Mouse (Mus musculus) heart, embryonic 11.5 days (tissue): Measurements from ENCODE around the gene Mpp2. TPM values are rescaled to one million over a fixed set of nuclear protein-coding genes. Genes with fewer than 3 reads are reported as not detected.

ENCODE experiments used
- polyA plus RNA-seq: library from polyadenylated mRNA; unstranded; fragments of >200 nt; fragmentation: Nextera tagmentation; extraction: Ambion mirVana; gene quantifications from 2 replicates; pipeline ENCODE4 v1.2.1, GENCODE M21; 2014

Mpp2 gene
- polyA plus RNA-seq, 1 experiment from 2014 or later = 9.7 TPM

Other genes with a start within 250 kb of the Mpp2 start
- 13.2 and 14.5 TPM in 2 replicates for gene Meox1, start 194.1 kb downstream of the Mpp2 start, polyA plus RNA-seq
- 0.10 and 0.43 TPM in 2 replicates for gene Sost, start 121.5 kb downstream of the Mpp2 start, polyA plus RNA-seq
- gene Cfap97d1, start 104.2 kb downstream of the Mpp2 start, polyA plus RNA-seq = not detected in 2 replicates
- gene Dusp3, start 101.5 kb downstream of the Mpp2 start, polyA plus RNA-seq = 49.2 and 49.4 TPM in 2 replicates
- gene Mpp3, start 60.1 kb downstream of the Mpp2 start, polyA plus RNA-seq = 2.7 and 3.4 TPM in 2 replicates
- gene Cd300lg, start 47.0 kb downstream of the Mpp2 start, polyA plus RNA-seq = 0.70 and 0.79 TPM in 2 replicates
- gene Ppy, start 12.8 kb upstream of the Mpp2 start, polyA plus RNA-seq = not detected in 2 replicates
- gene Pyy, start 19.3 kb upstream of the Mpp2 start, polyA plus RNA-seq = 0.69 TPM in 1 of 2 replicates, not detected in the other
- 0.33 TPM in 1 of 2 replicates, not detected in the other for gene Nags, start 57.0 kb upstream of the Mpp2 start, polyA plus RNA-seq
- 31.2 and 36.3 TPM in 2 replicates for gene Tmem101, start 67.9 kb upstream of the Mpp2 start, polyA plus RNA-seq
- gene Lsm12, start 96.8 kb upstream of the Mpp2 start, polyA plus RNA-seq = 61.3 and 64.3 TPM in 2 replicates
- gene G6pc3, start 101.1 kb upstream of the Mpp2 start, polyA plus RNA-seq = 27.9 and 28.7 TPM in 2 replicates
- gene Hdac5, start 141.7 kb upstream of the Mpp2 start, polyA plus RNA-seq = 42.8 and 45.3 TPM in 2 replicates
- 12.7 and 13.2 TPM in 2 replicates for gene BC030867, start 160.4 kb upstream of the Mpp2 start, polyA plus RNA-seq
- 0.23 TPM in 1 of 2 replicates, not detected in the other for gene Asb16, start 180.2 kb upstream of the Mpp2 start, polyA plus RNA-seq
- gene Tmub2, start 196.4 kb upstream of the Mpp2 start, polyA plus RNA-seq = 40.1 and 40.5 TPM in 2 replicates
- 9.9 and 12.0 TPM in 2 replicates for gene Atxn7l3, start 208.1 kb upstream of the Mpp2 start, polyA plus RNA-seq
- 52.4 and 56.4 TPM in 2 replicates for gene Ubtf, start 231.2 kb upstream of the Mpp2 start, polyA plus RNA-seq